Mouse (Mus musculus): ENCODE data around the gene Spn.

DNA sequence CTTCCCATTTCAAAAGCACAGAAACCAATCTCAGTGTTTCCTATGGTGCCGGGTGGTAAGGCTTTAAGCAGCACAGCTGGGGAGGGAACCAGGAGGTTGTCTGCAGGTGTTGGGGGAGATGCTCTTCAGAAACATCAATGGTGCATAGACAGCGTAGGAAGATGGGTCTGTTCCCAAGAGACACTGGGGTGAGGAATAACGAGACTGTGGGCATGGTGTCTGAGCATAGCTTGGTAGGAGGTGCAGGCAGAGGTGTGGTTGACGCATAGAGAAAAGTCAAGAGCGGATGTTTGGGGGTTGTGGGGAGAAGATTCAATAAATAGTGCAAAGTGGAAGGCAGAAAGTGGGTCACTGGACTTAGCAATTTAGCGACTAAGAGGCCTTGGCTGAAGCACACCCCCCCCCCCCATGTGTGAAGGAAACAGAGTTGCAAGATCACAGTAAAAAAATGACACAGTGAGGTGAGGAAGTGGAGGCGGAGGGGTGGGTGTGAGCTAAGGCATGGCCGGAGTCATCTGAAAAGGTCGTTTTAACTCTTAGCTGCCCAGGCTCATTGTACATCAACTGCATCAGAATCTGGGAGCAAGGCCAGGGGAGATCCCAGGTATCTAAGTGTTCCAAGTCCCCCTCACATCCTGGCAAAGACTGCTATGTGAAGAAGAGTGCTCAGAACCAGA lies 24.6 kb downstream of the Spn start:
- no peak for TF ChIP-seq CTCF (IDR thresholded peaks at IDR 0.05; ENCODE audit: insufficient read depth, low read length)
- TF ChIP-seq POLR2A (IDR thresholded peaks at IDR 0.05; ENCODE audit: borderline replicate concordance, extremely low read depth, low read depth, low read length), result no peak
